Mouse (Mus musculus) monocyte, adult 5-6 weeks (primary cell): ENCODE results near the gene P2rx1. TPM values are rescaled to one million over a fixed set of nuclear protein-coding genes. Genes with fewer than 3 reads are reported as not detected.

Experiments used
- ATAC-seq: fragments of 153-309, 156-312 bp; replicated peaks from 2 replicates; pipeline ENCODE4 v1.8.0; 2017; ENCODE audit warnings: mild to moderate bottlenecking; ENCODE audit not compliant: low TSS enrichment, insufficient number of reproducible peaks, severe bottlenecking, poor library complexity, low FRiP score
- total RNA-seq: library from RNA; stranded (forward); fragments of 200-1000, 200-491, 200-594 nt; gene quantifications from 3 replicates; pipeline ENCODE4 v1.2.3, GENCODE M21; 2017

P2rx1 gene
- total RNA-seq, 1 experiment from 2014 or later = 15.6 TPM

GRCm38 (mm10) chr11:73015391-73016102 lies 16.6 kb downstream of the P2rx1 start:
- ATAC-seq = no peak

GRCm38 (mm10) chr11:73016103-73016420 lies 17.2 kb downstream of the P2rx1 start:
- no peak for ATAC-seq

GRCm38 (mm10) chr11:73018471-73019146 lies 19.7 kb downstream of the P2rx1 start, which contains the start of gene Camkk1:
TSS of gene Camkk1 (plus strand) at chr11:73019008.
- ATAC-seq = peak; percentile 91

- peak; percentile 46 for ATAC-seq
These were observed 20.4 kb downstream of the P2rx1 start for GRCm38 (mm10) chr11:73019147-73019795.

GRCm38 (mm10) chr11:73020953-73021800 lies 22.3 kb downstream of the P2rx1 start:
- no peak for ATAC-seq

- no peak for ATAC-seq
These were observed 24.2 kb downstream of the P2rx1 start for GRCm38 (mm10) chr11:73023099-73023498.

GRCm38 (mm10) chr11:73023827-73024226 lies 24.9 kb downstream of the P2rx1 start:
- ATAC-seq = no peak

GRCm38 (mm10) chr11:73024236-73024904 lies 25.5 kb downstream of the P2rx1 start:
- ATAC-seq = peak; percentile 95

GRCm38 (mm10) chr11:73026961-73027360 lies 28.1 kb downstream of the P2rx1 start:
- no peak for ATAC-seq

GRCm38 (mm10) chr11:73030821-73031498 lies 32.1 kb downstream of the P2rx1 start:
- ATAC-seq = peak; percentile 93

- ATAC-seq = no peak
These were observed 32.6 kb downstream of the P2rx1 start for GRCm38 (mm10) chr11:73031536-73031935.

GRCm38 (mm10) chr11:73036077-73036476 lies 37.2 kb downstream of the P2rx1 start:
- no peak for ATAC-seq

- no peak for ATAC-seq
These were observed 38.0 kb downstream of the P2rx1 start for GRCm38 (mm10) chr11:73036889-73037288.

- no peak for ATAC-seq
These were observed 38.8 kb downstream of the P2rx1 start for GRCm38 (mm10) chr11:73037691-73038090.

GRCm38 (mm10) chr11:73039102-73039799 lies 40.3 kb downstream of the P2rx1 start:
- 0 out of 2 replicates have a peak, but pooled peaks have one; percentile 66 for ATAC-seq

GRCm38 (mm10) chr11:73044229-73044755 lies 45.4 kb downstream of the P2rx1 start:
- no peak for ATAC-seq

- no peak for ATAC-seq
These were observed 45.9 kb downstream of the P2rx1 start for GRCm38 (mm10) chr11:73044789-73045188.
